Mouse (Mus musculus) stomach, postnatal 0 days (tissue): ENCODE measurements around the gene Hltf.

Source experiments
- CTCF ChIP-seq: IDR thresholded peaks from 2 replicates; pipeline ENCODE4 v1.5.1; 2016; ENCODE audit warnings: antibody characterized with exemption, low read depth, mild to moderate bottlenecking, moderate library complexity
- EP300 ChIP-seq: optimal IDR thresholded peaks from 2 replicates; pipeline ENCODE3; 2016; ENCODE audit warnings: antibody characterized with exemption

- no peak for TF ChIP-seq EP300
- no peak for TF ChIP-seq CTCF
These were observed 84.1 kb downstream of the Hltf start for GRCm38 (mm10) chr3:20141679-20142078.
